Mouse (Mus musculus) ES-Bruce4 (cell line): ENCODE data around the gene Vps39.

Experiments used
- CTCF ChIP-seq: IDR thresholded peaks from one replicate; pipeline ENCODE4 v1.8.1; 2011; ENCODE audit warnings: low read depth, low read length
- EP300 ChIP-seq: IDR thresholded peaks from 2 replicates; pipeline ENCODE4 v1.6.1; 2011; ENCODE audit warnings: low read depth, low read length; ENCODE audit not compliant: insufficient read depth

GRCm38 (mm10) chr2:120288995-120289394 is 63.9 kb downstream of the Vps39 start, which contains the start of gene Pla2g4d:
- TF ChIP-seq CTCF (no peak), EP300 (no peak)
